Mouse (Mus musculus) embryonic facial prominence, embryonic 14.5 days (tissue): Measurements from ENCODE around the gene Hmgn3. TPM values are rescaled to one million over a fixed set of nuclear protein-coding genes. Genes with fewer than 3 reads are reported as not detected.

Experiments used
- ATAC-seq: fragments of 200-750 bp; cut with Nextera tagmentation; 2 replicates; pipeline ENCODE4 v1.8.0; 2017; ENCODE audit warnings: low read depth, moderate number of reproducible peaks, moderate TSS enrichment
- DNase-seq: peaks from one replicate; pipeline ENCODE4 v3.0.0-alpha.2; 2015; ENCODE audit warnings: low spot score
- H3K27ac ChIP-seq: fragments of 300-500 bp; sonication (generic); replicated peaks from 2 replicates; pipeline ENCODE4 v1.5.1; 2014; ENCODE audit warnings: low read depth, mild to moderate bottlenecking, low read length, moderate library complexity
- H3K27me3 ChIP-seq: fragments of 300-500 bp; sonication (generic); replicated peaks from 2 replicates; pipeline ENCODE4 v1.6.1; 2014; ENCODE audit warnings: low read length; ENCODE audit not compliant: control insufficient read depth, insufficient read depth
- H3K36me3 ChIP-seq: fragments of 300-500 bp; sonication (generic); 2 replicates; pipeline ENCODE4 v1.6.1; 2014; ENCODE audit warnings: low read length, mixed read lengths; ENCODE audit not compliant: control insufficient read depth, insufficient read depth
- H3K4me1 ChIP-seq: fragments of 300-500 bp; sonication (generic); 2 replicates; pipeline ENCODE4 v1.6.1; 2014; ENCODE audit warnings: antibody characterized with exemption, low read length; ENCODE audit not compliant: control insufficient read depth, insufficient read depth
- H3K4me2 ChIP-seq: fragments of 300-500 bp; sonication (generic); 2 replicates; pipeline ENCODE4 v1.6.1; 2014; ENCODE audit warnings: low read depth, mild to moderate bottlenecking, low read length, moderate library complexity, mixed read lengths
- H3K4me3 ChIP-seq: fragments of 300-500 bp; sonication (generic); 2 replicates; pipeline ENCODE4 v1.5.1; 2014; ENCODE audit warnings: low read depth, mild to moderate bottlenecking, low read length
- H3K9ac ChIP-seq: fragments of 300-500 bp; sonication (generic); 2 replicates; pipeline ENCODE4 v1.6.1; 2014; ENCODE audit warnings: low read depth, mild to moderate bottlenecking, low read length, moderate library complexity, mixed read lengths
- H3K9me3 ChIP-seq: fragments of 300-500 bp; sonication (generic); 2 replicates; pipeline ENCODE4 v1.6.1; 2016; ENCODE audit warnings: low read length; ENCODE audit not compliant: control insufficient read depth
- WGBS: fragments of 180-500 bp; shearing (Covaris S2); extraction: QIAGEN DNeasy Blood & Tissue Kit; methylation state at CpG from one replicate; pipeline ENCODE4 v1.1.7; 2014; 5-methylcytosine and 5-hydroxymethylcytosine counted together
- polyA plus RNA-seq: library from polyadenylated mRNA; unstranded; fragments of >200 nt; fragmentation: Nextera tagmentation; extraction: Ambion mirVana; gene quantifications from 2 replicates; pipeline ENCODE4 v1.2.1, GENCODE M21; 2014

Gene Hmgn3
- polyA plus RNA-seq, 1 experiment from 2014 or later: 171 TPM

DNA sequence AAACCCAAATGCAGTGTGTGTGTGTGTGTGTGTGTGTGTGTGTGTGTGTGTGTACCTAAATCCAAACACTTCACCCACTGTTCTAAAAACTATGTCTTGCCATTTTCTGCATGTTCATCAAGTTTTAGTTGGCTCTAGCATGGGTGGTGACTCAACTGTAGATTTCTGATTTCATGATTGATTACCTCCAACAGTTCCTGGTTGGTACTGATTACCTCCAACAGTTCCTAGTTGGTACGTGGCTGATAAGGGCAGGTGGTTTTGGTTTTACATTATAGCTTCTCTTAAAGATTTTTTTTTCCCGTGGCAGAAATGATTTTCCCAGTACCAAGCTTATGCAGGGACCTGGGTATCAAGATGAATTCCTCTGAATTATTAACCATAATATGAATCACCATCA is 27.3 kb downstream of the Hmgn3 start:
- WGBS: 74% methylated on average over 2 of the region's 2 CpGs
- H3K9ac ChIP-seq: no peak overlapping the region
- no peak overlapping the region for H3K27ac ChIP-seq
- DNase-seq: no peak
- H3K27me3 ChIP-seq: no peaks in the 10 kb centered on the region
- ATAC-seq: no peak
- H3K36me3 ChIP-seq: 0 out of 2 replicates have a peak, but pooled peaks cover 16% of the 10 kb centered on the region
- H3K4me1 ChIP-seq: no peaks in the 10 kb centered on the region
- H3K4me3 ChIP-seq: no peak overlapping the region
- H3K4me2 ChIP-seq: no peak overlapping the region
- no peaks in the 10 kb centered on the region for H3K9me3 ChIP-seq

GRCm38 (mm10) chr9:83117486-83117885 is 29.0 kb downstream of the Hmgn3 start:
- DNase-seq (no peak), ATAC-seq (no peak)
- no peaks in the 10 kb centered on the region for H3K27me3 ChIP-seq
- H3K36me3 ChIP-seq: 0 out of 2 replicates have a peak, but pooled peaks cover 13% of the 10 kb centered on the region
- 82% methylated on average over 7 of the region's 7 CpGs for WGBS
- no peak overlapping the region for H3K27ac ChIP-seq
- H3K4me3 ChIP-seq: no peak overlapping the region
- no peak overlapping the region for H3K4me2 ChIP-seq
- H3K9ac ChIP-seq: no peak overlapping the region
- no peaks in the 10 kb centered on the region; the same call in 1 of the 2 replicates for H3K4me1 ChIP-seq
- H3K9me3 ChIP-seq: no peaks in the 10 kb centered on the region

DNA sequence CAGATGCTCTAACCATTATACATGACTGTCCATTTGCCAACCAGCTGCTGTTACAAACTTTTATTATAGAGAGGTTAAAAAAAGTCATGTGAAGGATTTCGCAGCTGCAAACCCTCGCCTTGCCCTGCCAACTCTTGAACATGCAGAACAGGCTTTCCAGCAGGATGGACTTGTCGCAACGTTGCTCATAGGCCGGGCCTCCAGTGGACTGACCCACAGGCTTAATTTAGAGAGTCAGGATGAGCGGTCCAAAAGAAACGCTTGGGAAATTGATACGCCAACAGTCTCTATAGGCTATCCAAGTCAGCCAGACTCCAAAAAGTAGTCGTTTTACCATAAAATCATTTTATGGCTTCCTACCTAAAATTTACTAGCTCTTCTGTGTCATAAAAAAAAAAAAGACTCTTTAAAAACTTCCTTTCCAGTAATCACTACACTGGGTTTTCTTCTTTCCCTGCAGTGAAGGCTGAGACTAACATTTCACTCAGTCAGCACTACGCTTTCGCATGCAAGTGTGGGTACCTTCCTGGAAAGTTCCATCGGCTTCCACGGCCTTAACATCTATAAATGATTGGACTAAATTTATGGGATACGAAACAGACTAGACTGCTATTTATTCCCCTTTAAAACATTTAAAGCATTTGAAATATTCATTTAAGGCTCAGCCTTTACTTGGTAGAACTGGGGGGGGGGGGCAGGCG is 29.6 kb downstream of the Hmgn3 start:
- no peak overlapping the region for H3K9ac ChIP-seq
- ATAC-seq (no peak), DNase-seq (no peak)
- no peak overlapping the region for H3K4me2 ChIP-seq
- H3K27me3 ChIP-seq: no peaks in the 10 kb centered on the region
- 0 out of 2 replicates have a peak, but pooled peaks cover 13% of the 10 kb centered on the region for H3K36me3 ChIP-seq
- no peaks in the 10 kb centered on the region; the same call in 1 of the 2 replicates for H3K4me1 ChIP-seq
- no peak overlapping the region for H3K27ac ChIP-seq
- 90% methylated on average over 15 of the region's 15 CpGs for WGBS
- H3K9me3 ChIP-seq: no peaks in the 10 kb centered on the region
- H3K4me3 ChIP-seq: no peak overlapping the region

- H3K9me3 ChIP-seq: no peaks in the 10 kb centered on the region
- no peak overlapping the region for H3K4me2 ChIP-seq
- H3K27me3 ChIP-seq: no peaks in the 10 kb centered on the region
- WGBS: 82% methylated on average over 2 of the region's 2 CpGs
- H3K36me3 ChIP-seq: 0 out of 2 replicates have a peak, but pooled peaks cover 13% of the 10 kb centered on the region
- H3K9ac ChIP-seq: no peak overlapping the region
- DNase-seq: no peak
- H3K4me1 ChIP-seq: no peaks in the 10 kb centered on the region; the same call in 1 of the 2 replicates
- no peak overlapping the region for H3K4me3 ChIP-seq
- ATAC-seq: no peak
- H3K27ac ChIP-seq: no peak overlapping the region
Measured at GRCm38 (mm10) chr9:83115676-83116075, 30.8 kb downstream of the Hmgn3 start.

DNA sequence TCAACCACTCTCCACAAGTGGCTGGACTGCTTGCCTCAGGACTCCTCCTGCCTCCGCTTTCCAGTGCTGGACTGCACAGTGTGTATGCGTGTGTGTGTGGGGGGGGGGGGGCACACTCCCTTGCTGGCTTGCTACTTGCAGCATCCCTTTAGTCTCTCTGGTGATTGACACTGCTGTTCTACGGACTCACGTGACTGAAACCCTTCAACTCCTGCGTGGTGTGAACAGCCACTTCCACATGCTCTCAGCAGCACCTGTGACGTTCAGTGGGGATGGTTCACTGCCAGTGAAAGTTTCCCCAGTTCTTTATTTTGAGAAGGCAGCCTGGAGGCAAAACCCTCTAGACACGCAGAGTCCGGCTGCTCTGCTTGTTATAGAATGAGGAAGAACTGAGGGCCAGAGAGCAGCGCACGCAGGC is 32.7 kb downstream of the Hmgn3 start:
- ATAC-seq: peak; percentile 62; the same call in 1 of the 2 replicates

DNA sequence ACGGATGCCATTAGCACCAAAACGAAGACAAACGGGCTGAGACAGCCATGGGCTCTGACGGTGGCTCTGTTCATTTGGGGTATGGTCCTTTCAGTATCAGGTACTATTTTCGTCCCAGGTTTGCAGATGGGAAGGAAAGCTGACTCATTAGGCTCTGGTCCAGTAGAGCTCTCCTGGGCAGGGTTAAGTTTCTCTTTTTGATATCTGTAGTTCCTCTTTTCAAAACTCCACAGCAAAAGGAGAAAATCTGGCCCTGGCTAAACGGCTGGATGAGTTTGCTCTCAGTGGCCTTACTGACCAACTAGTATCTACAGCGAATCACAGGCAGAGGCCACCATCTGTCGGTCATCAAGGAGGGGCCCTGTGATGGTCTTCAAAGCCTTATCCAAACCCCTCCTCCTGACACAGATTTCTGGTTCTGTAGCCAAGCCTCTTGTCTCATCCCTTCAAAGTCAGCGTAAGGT is 34.1 kb downstream of the Hmgn3 start:
- Histone ChIP-seq H3K4me3 (no peak overlapping the region), H3K27ac (no peak overlapping the region), H3K36me3 (no peaks in the 10 kb centered on the region; the same call in 1 of the 2 replicates), H3K9me3 (no peaks in the 10 kb centered on the region), H3K4me1 (no peaks in the 10 kb centered on the region; the same call in 1 of the 2 replicates), H3K4me2 (no peak overlapping the region), H3K27me3 (no peaks in the 10 kb centered on the region), H3K9ac (no peak overlapping the region)
- DNase-seq: no peak
- ATAC-seq: no peak
- WGBS: 69% methylated on average over 9 of the region's 9 CpGs

More for the DNA sequence above, 32.7 kb downstream of the Hmgn3 start:
- H3K4me3 ChIP-seq: no peak overlapping the region
- H3K4me1 ChIP-seq: no peaks in the 10 kb centered on the region; the same call in 1 of the 2 replicates
- no peak overlapping the region for H3K9ac ChIP-seq
- H3K4me2 ChIP-seq: no peak overlapping the region
- DNase-seq: no peak
- H3K36me3 ChIP-seq: 0 out of 2 replicates have a peak, but pooled peaks cover 6% of the 10 kb centered on the region
- no peaks in the 10 kb centered on the region for H3K27me3 ChIP-seq
- H3K9me3 ChIP-seq: no peaks in the 10 kb centered on the region
- H3K27ac ChIP-seq: no peak overlapping the region
- WGBS: 64% methylated on average over 9 of the region's 10 CpGs

DNA sequence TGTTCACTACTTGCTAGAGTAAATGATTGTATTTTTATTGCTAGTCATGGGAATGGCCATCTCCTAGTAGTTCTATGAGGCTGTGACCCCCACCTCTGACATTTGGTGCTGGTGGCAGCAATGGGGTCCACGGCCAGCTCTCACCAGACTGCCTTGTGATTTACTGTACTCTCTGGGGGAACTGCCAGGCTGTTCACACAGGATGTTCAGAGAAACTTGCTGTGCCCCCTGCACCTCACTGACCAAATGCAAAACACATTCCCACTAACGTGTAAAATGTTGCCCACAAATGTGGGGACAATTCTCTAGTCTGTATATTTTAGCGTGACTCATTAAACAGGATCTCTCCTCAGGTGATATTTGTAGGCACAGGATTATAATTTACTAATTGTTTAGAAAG is 34.7 kb downstream of the Hmgn3 start:
- Histone ChIP-seq H3K4me1 (no peaks in the 10 kb centered on the region; the same call in 1 of the 2 replicates), H3K4me3 (no peak overlapping the region), H3K27ac (no peak overlapping the region), H3K9ac (no peak overlapping the region), H3K4me2 (no peak overlapping the region), H3K27me3 (no peaks in the 10 kb centered on the region), H3K36me3 (no peaks in the 10 kb centered on the region; the same call in 1 of the 2 replicates), H3K9me3 (no peaks in the 10 kb centered on the region)
- WGBS: 71% methylated on average over 3 of the region's 3 CpGs
- ATAC-seq: no peak
- no peak for DNase-seq

DNA sequence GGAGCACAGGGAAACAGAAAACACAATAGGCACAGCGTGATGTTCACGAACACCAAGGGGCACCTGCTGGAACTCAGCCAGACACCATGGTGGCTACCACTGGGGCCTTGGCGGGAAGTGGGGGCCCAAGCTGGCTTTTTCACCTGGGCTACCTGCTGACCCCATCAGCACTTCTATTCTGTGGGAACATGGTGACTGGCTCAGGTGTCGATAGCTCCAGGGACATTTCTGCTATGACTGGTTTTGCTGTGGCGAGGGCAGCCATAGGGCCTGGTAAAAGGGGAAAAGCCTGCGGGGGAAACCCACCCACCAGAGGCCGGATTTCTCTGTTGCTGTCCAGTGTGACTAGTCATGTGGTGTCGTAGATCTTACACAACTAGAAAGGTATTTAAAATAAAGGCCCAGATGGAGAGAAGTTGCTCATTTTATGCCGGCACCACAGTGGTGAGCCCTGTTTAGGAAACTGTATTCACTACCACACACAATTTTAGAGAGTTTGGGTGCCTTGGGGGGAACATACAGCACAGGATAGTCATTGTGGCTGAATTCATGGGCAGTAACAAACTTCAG is 35.3 kb downstream of the Hmgn3 start:
- no peak for DNase-seq
- Histone ChIP-seq H3K4me2 (no peak overlapping the region), H3K36me3 (no peaks in the 10 kb centered on the region; the same call in 1 of the 2 replicates), H3K9me3 (no peaks in the 10 kb centered on the region), H3K9ac (no peak overlapping the region), H3K27ac (no peak overlapping the region), H3K4me1 (no peaks in the 10 kb centered on the region; the same call in 1 of the 2 replicates), H3K4me3 (no peak overlapping the region), H3K27me3 (no peaks in the 10 kb centered on the region)
- no peak for ATAC-seq
- WGBS: 89% methylated on average over 9 of the region's 9 CpGs
